Mouse (Mus musculus): Measurements from ENCODE around the gene Ctsh. TPM values are rescaled to one million over a fixed set of nuclear protein-coding genes. Genes with fewer than 3 reads are reported as not detected.
"Not testable (repeated sequence)": the region's sequence is repeated elsewhere in the genome, so short reads cannot be mapped to it uniquely, and the experiment has no call there.

The Ctsh gene
- polyA plus RNA-seq, 1 experiment = 16.3 TPM

GRCm38 (mm10) chr9:90076131-90076530 is 22.2 kb downstream of the Ctsh start:
- WGBS = 76% methylated on average over 5 of the region's 5 CpGs
- DNase-seq = no peak

GRCm38 (mm10) chr9:90076849-90077461 is 23.0 kb downstream of the Ctsh start:
- 65% methylated on average over 8 of the region's 8 CpGs for WGBS
- Histone ChIP-seq H3K27ac (ENCODE audit: insufficient read depth, low read length) (no peak overlapping the region), H3K27me3 (ENCODE audit: control insufficient read depth, insufficient read depth, low read length) (no peaks in the 10 kb centered on the region), H3K4me3 (replicated peaks; ENCODE audit: insufficient read depth, low read depth, low read length) (no peak overlapping the region), H3K4me1 (ENCODE audit: control insufficient read depth, insufficient read depth, low read length) (no peaks in the 10 kb centered on the region)
- TF ChIP-seq POLR2A (IDR thresholded peaks at IDR 0.05; ENCODE audit: borderline replicate concordance, insufficient read depth, low read length) (no peak), CTCF (IDR thresholded peaks at IDR 0.05; ENCODE audit: borderline replicate concordance, insufficient read depth, low read depth, low read length) (peak; percentile 75)
- DNase-seq = peak; percentile 34 to 60

More at GRCm38 (mm10) chr9:90076131-90076530, 22.2 kb downstream of the Ctsh start:
- no peaks in the 10 kb centered on the region for H3K27me3 ChIP-seq (ENCODE audit: control insufficient read depth, insufficient read depth, low read length)
- TF ChIP-seq CTCF (IDR thresholded peaks at IDR 0.05; ENCODE audit: borderline replicate concordance, insufficient read depth, low read depth, low read length) = no peak
- no peak for TF ChIP-seq POLR2A (IDR thresholded peaks at IDR 0.05; ENCODE audit: borderline replicate concordance, insufficient read depth, low read length)
- no peak overlapping the region for H3K4me3 ChIP-seq (replicated peaks; ENCODE audit: insufficient read depth, low read depth, low read length)
- H3K4me1 ChIP-seq (ENCODE audit: control insufficient read depth, insufficient read depth, low read length) = no peaks in the 10 kb centered on the region
- no peak overlapping the region for H3K27ac ChIP-seq (ENCODE audit: insufficient read depth, low read length)

GRCm38 (mm10) chr9:90081961-90082360 is 28.0 kb downstream of the Ctsh start:
- DNase-seq; H3K4me1 ChIP-seq (ENCODE audit: control insufficient read depth, insufficient read depth, low read length): not testable (repeated sequence)
- WGBS = 91% methylated on average over 6 of the region's 6 CpGs

GRCm38 (mm10) chr9:90082992-90083391 is 29.0 kb downstream of the Ctsh start:
- Histone ChIP-seq H3K27ac (ENCODE audit: insufficient read depth, low read length) (no peak overlapping the region), H3K4me1 (ENCODE audit: control insufficient read depth, insufficient read depth, low read length) (no peaks in the 10 kb centered on the region), H3K27me3 (ENCODE audit: control insufficient read depth, insufficient read depth, low read length) (no peaks in the 10 kb centered on the region), H3K4me3 (replicated peaks; ENCODE audit: insufficient read depth, low read depth, low read length) (no peak overlapping the region)
- WGBS = 89% methylated on average over 1 of the region's 1 CpGs
- DNase-seq = no peak
- TF ChIP-seq POLR2A (IDR thresholded peaks at IDR 0.05; ENCODE audit: borderline replicate concordance, insufficient read depth, low read length) = no peak
- TF ChIP-seq CTCF (IDR thresholded peaks at IDR 0.05; ENCODE audit: borderline replicate concordance, insufficient read depth, low read depth, low read length) = no peak

More at GRCm38 (mm10) chr9:90081961-90082360, 28.0 kb downstream of the Ctsh start:
- not testable (repeated sequence) for H3K27ac ChIP-seq (ENCODE audit: insufficient read depth, low read length); H3K4me3 ChIP-seq (replicated peaks; ENCODE audit: insufficient read depth, low read depth, low read length); H3K27me3 ChIP-seq (ENCODE audit: control insufficient read depth, insufficient read depth, low read length)

GRCm38 (mm10) chr9:90084152-90084551 is 30.2 kb downstream of the Ctsh start:
- 86% methylated on average over 3 of the region's 3 CpGs for WGBS
- Histone ChIP-seq H3K27ac (ENCODE audit: insufficient read depth, low read length) (no peak overlapping the region), H3K4me3 (replicated peaks; ENCODE audit: insufficient read depth, low read depth, low read length) (no peak overlapping the region), H3K4me1 (ENCODE audit: control insufficient read depth, insufficient read depth, low read length) (no peaks in the 10 kb centered on the region), H3K27me3 (ENCODE audit: control insufficient read depth, insufficient read depth, low read length) (no peaks in the 10 kb centered on the region)
- no peak for TF ChIP-seq CTCF (IDR thresholded peaks at IDR 0.05; ENCODE audit: borderline replicate concordance, insufficient read depth, low read depth, low read length)
- no peak for TF ChIP-seq POLR2A (IDR thresholded peaks at IDR 0.05; ENCODE audit: borderline replicate concordance, insufficient read depth, low read length)
- DNase-seq = no peak

- TF ChIP-seq CTCF (IDR thresholded peaks at IDR 0.05; ENCODE audit: borderline replicate concordance, insufficient read depth, low read depth, low read length) (no peak), POLR2A (IDR thresholded peaks at IDR 0.05; ENCODE audit: borderline replicate concordance, insufficient read depth, low read length) (no peak)
- H3K27ac ChIP-seq (ENCODE audit: insufficient read depth, low read length) = no peak overlapping the region
- 89% methylated on average over 8 of the region's 8 CpGs for whole genome bisulfite sequencing
Measured at GRCm38 (mm10) chr9:90084766-90085468, 31.0 kb downstream of the Ctsh start.

GRCm38 (mm10) chr9:90087906-90088485 is 34.0 kb downstream of the Ctsh start:
- 96% methylated on average over 2 of the region's 2 CpGs for WGBS
- no peaks in the 10 kb centered on the region for H3K4me1 ChIP-seq (ENCODE audit: control insufficient read depth, insufficient read depth, low read length)
- no peak for DNase-seq
- H3K27ac ChIP-seq (ENCODE audit: insufficient read depth, low read length) = no peak overlapping the region
- TF ChIP-seq POLR2A (IDR thresholded peaks at IDR 0.05; ENCODE audit: borderline replicate concordance, insufficient read depth, low read length) (no peak), CTCF (IDR thresholded peaks at IDR 0.05; ENCODE audit: borderline replicate concordance, insufficient read depth, low read depth, low read length) (no peak)
- H3K27me3 ChIP-seq (ENCODE audit: control insufficient read depth, insufficient read depth, low read length) = no peaks in the 10 kb centered on the region
- no peak overlapping the region for H3K4me3 ChIP-seq (replicated peaks; ENCODE audit: insufficient read depth, low read depth, low read length)

More at GRCm38 (mm10) chr9:90084766-90085468, 31.0 kb downstream of the Ctsh start:
- DNase-seq = no peak
- H3K4me3 ChIP-seq (replicated peaks; ENCODE audit: insufficient read depth, low read depth, low read length) = no peak overlapping the region
- H3K27me3 ChIP-seq (ENCODE audit: control insufficient read depth, insufficient read depth, low read length) = no peaks in the 10 kb centered on the region
- no peaks in the 10 kb centered on the region for H3K4me1 ChIP-seq (ENCODE audit: control insufficient read depth, insufficient read depth, low read length)
